37 mouse cellular contexts compared by ENCODE assay signal in the genomic region with DNA sequence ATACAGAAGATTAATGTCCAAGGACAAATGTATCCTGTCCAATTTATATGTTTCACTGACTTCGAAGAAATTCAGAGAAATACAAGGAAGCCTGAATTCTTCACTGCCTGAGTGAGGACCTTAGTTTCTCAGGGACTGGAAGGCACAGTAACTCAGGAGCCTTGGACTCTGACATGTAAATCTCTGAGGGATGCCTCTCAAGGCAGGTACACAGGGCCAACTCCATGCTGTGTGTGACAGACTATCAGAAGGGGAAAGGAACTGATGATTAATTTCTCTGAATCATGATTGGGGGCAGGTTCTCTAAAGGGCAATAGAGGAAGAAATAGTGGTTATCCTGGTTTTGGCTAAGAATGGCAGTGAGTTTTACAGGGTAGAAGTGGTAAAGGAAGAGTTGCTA. TPM values are rescaled to one million over a fixed set of nuclear protein-coding genes. Genes with fewer than 3 reads are reported as not detected.
"Had no signal": no experiment of that assay in that cellular context is flagged by ENCODE, and none has a peak within 500 bp of the region (broad histone marks: within the 10 kb centered on the region; RNA-seq: fewer than 3 reads in every experiment).

No protein-coding gene starts in this region.

- H3K4me3 ChIP-seq: heart, adult 2 months; heart, embryonic 13.5 days; heart, embryonic 15.5 days; hindbrain, embryonic 10.5 days; hindbrain, embryonic 12.5 days; layer of hippocampus, adult 2 months; left cerebral cortex, adult 2 months; limb, embryonic 10.5 days; limb, embryonic 12.5 days; liver, embryonic 13.5 days; liver, embryonic 15.5 days had no signal

- H3K4me2 ChIP-seq: heart, embryonic 11.5 days; heart, embryonic 13.5 days; heart, embryonic 15.5 days; hindbrain, embryonic 12.5 days; hindbrain, embryonic 14.5 days; limb, embryonic 12.5 days; liver, embryonic 11.5 days; liver, embryonic 13.5 days; liver, embryonic 15.5 days had no signal

- H3K27me3 ChIP-seq: heart, embryonic 13.5 days; heart, embryonic 15.5 days; hindbrain, embryonic 12.5 days; limb, embryonic 12.5 days; liver, embryonic 13.5 days; liver, embryonic 15.5 days had no signal

- H3K9ac ChIP-seq: heart, embryonic 13.5 days; heart, embryonic 15.5 days; hindbrain, embryonic 12.5 days; hindbrain, embryonic 14.5 days; limb, embryonic 12.5 days; liver, embryonic 13.5 days; liver, embryonic 15.5 days had no signal

- H3K27ac ChIP-seq: heart, adult 2 months; heart, embryonic 13.5 days; heart, embryonic 15.5 days; hindbrain, embryonic 10.5 days; hindbrain, embryonic 12.5 days; hindbrain, embryonic 14.5 days; layer of hippocampus, adult 2 months; left cerebral cortex, adult 2 months; limb, embryonic 10.5 days; limb, embryonic 12.5 days; liver, embryonic 13.5 days; liver, embryonic 15.5 days had no signal

- H3K9me3 ChIP-seq: heart, embryonic 13.5 days; heart, embryonic 15.5 days; hindbrain, embryonic 10.5 days; hindbrain, embryonic 12.5 days; limb, embryonic 10.5 days; limb, embryonic 12.5 days; liver, embryonic 13.5 days; liver, embryonic 15.5 days had no signal

- DNase-seq: gastrocnemius, postnatal 14 days; gastrocnemius, postnatal 36 days; heart, adult 11 months; heart, adult 2 months; heart, postnatal 14 days; heart, postnatal 36 days; kidney, adult 18-20 months; kidney, adult 8-10 months; kidney, postnatal 10 days; kidney, postnatal 25 days; kidney, postnatal 4 days; liver; liver, embryonic 13.5 days had no signal

- H3K36me3 ChIP-seq: heart, embryonic 13.5 days; heart, embryonic 15.5 days; hindbrain, embryonic 10.5 days; hindbrain, embryonic 12.5 days; limb, embryonic 10.5 days; limb, embryonic 12.5 days; liver, embryonic 13.5 days; liver, embryonic 15.5 days had no signal

- H3K4me1 ChIP-seq: heart, embryonic 13.5 days; heart, embryonic 15.5 days; hindbrain, embryonic 10.5 days; hindbrain, embryonic 12.5 days; limb, embryonic 10.5 days; limb, embryonic 12.5 days; liver, embryonic 13.5 days; liver, embryonic 15.5 days had no signal

- ATAC-seq: hindbrain, embryonic 16.5 days; inflammation-experienced regulatory T-cells, adult 6 months had no signal

RNA-seq across cellular contexts. Expression of a gene that starts 18.3 kb away (rescaled TPM):
- total RNA-seq: gastrocnemius, postnatal 14 days; gastrocnemius, postnatal 36 days; heart, adult 2 months; heart, postnatal 14 days; heart, postnatal 36 days; layer of hippocampus, adult 2 months; layer of hippocampus, postnatal 10 days; layer of hippocampus, postnatal 25 days; left cerebral cortex, adult 2 months; left cerebral cortex, postnatal 14 days; left cerebral cortex, postnatal 36 days had no signal
- polyA plus RNA-seq: gonadal fat pad, adult 2 months; heart, postnatal 0 days; hindbrain, embryonic 10.5 days; hindbrain, embryonic 12.5 days; hindbrain, embryonic 14.5 days; hindbrain, embryonic 16.5 days; inflammation-experienced regulatory T-cells, adult 6 months; limb, embryonic 10.5 days; limb, embryonic 12.5 days had no signal

RNA-seq across cellular contexts. Expression of a gene that starts 37.9 kb away (rescaled TPM):
- total RNA-seq: gastrocnemius, adult 18-20 months; gastrocnemius, postnatal 14 days; gastrocnemius, postnatal 36 days; heart, adult 2 months; heart, postnatal 14 days; heart, postnatal 36 days; layer of hippocampus, adult 2 months; layer of hippocampus, postnatal 10 days; layer of hippocampus, postnatal 25 days; left cerebral cortex, adult 2 months; left cerebral cortex, postnatal 14 days; left cerebral cortex, postnatal 36 days had no signal
- polyA plus RNA-seq: heart, adult 2 months; heart, embryonic 11.5 days; heart, embryonic 13.5 days; heart, embryonic 15.5 days; heart, postnatal 0 days; hindbrain, embryonic 10.5 days; hindbrain, embryonic 12.5 days; hindbrain, embryonic 14.5 days; hindbrain, embryonic 16.5 days; inflammation-experienced regulatory T-cells, adult 6 months; kidney, embryonic 14.5 days; kidney, embryonic 16.5 days; limb, embryonic 10.5 days; limb, embryonic 12.5 days; limb, embryonic 14.5 days; liver, embryonic 11.5 days had no signal
